Comparison of ENCODE assay signal across 9 mouse cellular contexts in the genomic region with DNA sequence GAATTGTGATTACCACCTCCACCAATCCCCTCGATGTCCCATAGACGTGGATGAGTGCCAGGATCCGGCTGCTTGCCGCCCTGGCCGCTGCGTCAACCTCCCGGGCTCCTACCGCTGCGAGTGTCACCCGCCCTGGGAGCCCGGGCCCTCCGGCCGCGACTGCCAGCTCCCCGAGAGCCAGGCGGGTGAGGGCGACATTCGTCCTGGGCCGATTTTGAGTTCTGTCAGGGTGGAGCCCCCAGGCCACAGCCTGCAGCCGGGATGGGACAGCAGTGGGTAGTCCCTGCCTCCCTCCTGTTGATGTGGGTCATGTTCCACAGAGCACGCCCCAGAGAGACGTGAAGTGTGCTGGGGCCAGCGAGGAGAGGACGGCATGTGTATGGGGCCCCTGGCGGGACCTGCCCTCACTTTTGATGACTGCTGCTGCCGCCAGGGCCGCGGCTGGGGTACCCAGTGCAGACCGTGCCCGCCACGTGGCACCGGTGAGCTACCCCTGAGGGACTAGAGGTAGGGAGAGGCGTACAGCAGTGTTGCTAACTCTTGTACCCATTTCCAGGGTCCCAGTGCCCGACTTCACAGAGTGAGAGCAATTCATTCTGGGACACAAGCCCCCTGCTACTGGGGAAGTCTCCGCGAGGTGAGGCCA. TPM values are rescaled to one million over a fixed set of nuclear protein-coding genes. Genes with fewer than 3 reads are reported as not detected.
DNase-seq lines count a peak whose midpoint lies in the region; ATAC-seq and TF ChIP-seq lines count a peak whose summit lies in the region.
"Had no signal": no experiment of that assay in that cellular context is flagged by ENCODE, and none has a peak within 500 bp of the region (broad histone marks: within the 10 kb centered on the region; RNA-seq: fewer than 3 reads in every experiment).

No protein-coding gene starts in this region.

- peak overlapping the region; percentile 16; the same call in 1 of the 2 replicates for H3K4me3 ChIP-seq in liver, embryonic 12.5 days
- H3K4me3 ChIP-seq in stomach, postnatal 0 days (ENCODE audit: low read depth, low read length): no peak overlapping the region

- peaks cover 14% of the 10 kb centered on the region for H3K4me1 ChIP-seq in liver, embryonic 12.5 days
- no peaks in the 10 kb centered on the region for H3K4me1 ChIP-seq in stomach, postnatal 0 days (replicated peaks; ENCODE audit: control insufficient read depth, insufficient read depth)

- H3K27me3 ChIP-seq in liver, embryonic 12.5 days (replicated peaks): peaks cover 70% of the 10 kb centered on the region
- H3K27me3 ChIP-seq in stomach, postnatal 0 days (ENCODE audit: control insufficient read depth, insufficient read depth, low read length): no peaks in the 10 kb centered on the region

- peak overlapping the region; percentile 54 for H3K4me2 ChIP-seq in liver, embryonic 12.5 days
- peak overlapping the region; percentile 31 for H3K4me2 ChIP-seq in stomach, postnatal 0 days (replicated peaks; ENCODE audit: low read depth)

- peak overlapping the region; percentile 49 for H3K9ac ChIP-seq in liver, embryonic 12.5 days
- H3K9ac ChIP-seq in stomach, postnatal 0 days (ENCODE audit: low read length): no peak overlapping the region; the same call in 1 of the 2 replicates

- TF ChIP-seq CTCF in stomach, postnatal 0 days (IDR thresholded peaks at IDR 0.05; ENCODE audit: low read depth): no peak

- no peak for ATAC-seq in liver, embryonic 12.5 days
- peak; percentile 27; the same call in 1 of the 2 replicates for ATAC-seq in stomach, postnatal 0 days (ENCODE audit: low FRiP score, low TSS enrichment)

- no peaks in the 10 kb centered on the region for H3K9me3 ChIP-seq in liver, embryonic 12.5 days (replicated peaks)
- H3K9me3 ChIP-seq in stomach, postnatal 0 days (ENCODE audit: control insufficient read depth, low read length): no peaks in the 10 kb centered on the region

- peaks cover 51% of the 10 kb centered on the region for H3K36me3 ChIP-seq in liver, embryonic 12.5 days
- peaks cover 39% of the 10 kb centered on the region for H3K36me3 ChIP-seq in stomach, postnatal 0 days (ENCODE audit: control insufficient read depth, insufficient read depth, low read length)

- TF ChIP-seq EP300 in stomach, postnatal 0 days (optimal IDR thresholded peaks at IDR 0.05): no peak

- 30% methylated on average over 36 of the region's 36 CpGs for WGBS in liver, embryonic 12.5 days (ENCODE audit: insufficient replicate concordance)
- 39% methylated on average over 36 of the region's 36 CpGs for WGBS in stomach, postnatal 0 days

- no peak overlapping the region for H3K27ac ChIP-seq in liver, embryonic 12.5 days
- no peak overlapping the region for H3K27ac ChIP-seq in stomach, postnatal 0 days (replicated peaks)

- peak; percentile 23 for DNase-seq in embryo, embryonic 9.5 days (ENCODE audit: extremely low spot score)
- DNase-seq in embryo, embryonic 10 days (ENCODE audit: low spot score): no peak
- peak; percentile 53 for DNase-seq in right cerebral cortex, postnatal 4 days
- DNase-seq in right cerebral cortex, postnatal 36 days (ENCODE audit: low spot score in 2 of 2): no peak
- DNase-seq in stomach, postnatal 0 days (ENCODE audit: low spot score): no peak
- no peak for DNase-seq in layer of hippocampus, postnatal 14 days (ENCODE audit: low spot score in 2 of 2)
- DNase-seq in T-cell, adult 2 months (ENCODE audit: low spot score): no peak
- DNase-seq: kidney, adult 11 months had no signal

RNA-seq across cellular contexts. Expression of a gene that starts 14.1 kb away (rescaled TPM):
- polyA plus RNA-seq in liver, embryonic 12.5 days (2016; fragmentation: Nextera tagmentation; extraction: Ambion mirVana): 38.3 and 39.7 TPM in 2 replicates
- 38.1 and 40.9 TPM in 2 replicates for polyA plus RNA-seq in stomach, postnatal 0 days (2015; fragmentation: Nextera tagmentation; extraction: Ambion mirVana)
- total RNA-seq in layer of hippocampus, postnatal 14 days (2021): 10 to 100 TPM; 73.6 to 75.1 TPM

RNA-seq across cellular contexts. Expression of a gene that starts 16.4 kb away (rescaled TPM):
- 3.7 and 3.8 TPM in 2 replicates for polyA plus RNA-seq in liver, embryonic 12.5 days (2016; fragmentation: Nextera tagmentation; extraction: Ambion mirVana)
- 15.7 and 26.9 TPM in 2 replicates for polyA plus RNA-seq in stomach, postnatal 0 days (2015; fragmentation: Nextera tagmentation; extraction: Ambion mirVana)
- 10 to 100 TPM; 24.7 to 32.7 TPM for total RNA-seq in layer of hippocampus, postnatal 14 days (2021)

RNA-seq across cellular contexts. Expression of a gene that starts 27.7 kb away (rescaled TPM):
- polyA plus RNA-seq in liver, embryonic 12.5 days (2016; fragmentation: Nextera tagmentation; extraction: Ambion mirVana): 45.1 and 45.3 TPM in 2 replicates
- polyA plus RNA-seq in stomach, postnatal 0 days (2015; fragmentation: Nextera tagmentation; extraction: Ambion mirVana): 51.9 and 52.1 TPM in 2 replicates
- 10 to 100 TPM; 32.1 to 41.1 TPM for total RNA-seq in layer of hippocampus, postnatal 14 days (2021)

RNA-seq across cellular contexts. Expression of a gene that starts 31.0 kb away (rescaled TPM):
- polyA plus RNA-seq in liver, embryonic 12.5 days (2016; fragmentation: Nextera tagmentation; extraction: Ambion mirVana): 122 and 124 TPM in 2 replicates
- polyA plus RNA-seq in stomach, postnatal 0 days (2015; fragmentation: Nextera tagmentation; extraction: Ambion mirVana): 28.0 and 29.5 TPM in 2 replicates
- 10 to 100 TPM; 15.6 to 20.1 TPM for total RNA-seq in layer of hippocampus, postnatal 14 days (2021)

RNA-seq across cellular contexts. Expression of a gene that starts 52.9 kb away (rescaled TPM):
- polyA plus RNA-seq in liver, embryonic 12.5 days (2016; fragmentation: Nextera tagmentation; extraction: Ambion mirVana): 0.18 and 0.19 TPM in 2 replicates
- 8.4 and 9.5 TPM in 2 replicates for polyA plus RNA-seq in stomach, postnatal 0 days (2015; fragmentation: Nextera tagmentation; extraction: Ambion mirVana)
- total RNA-seq in layer of hippocampus, postnatal 14 days (2021): not detected

Comparison
In these comparisons a context has a peak if more than half of its experiments do, and no peak if none do; other contexts are left out.
1. DNase-seq: peak in embryo, embryonic 9.5 days (single experiment) and right cerebral cortex, postnatal 4 days (single experiment); none in embryo, embryonic 10 days (single experiment), right cerebral cortex, postnatal 36 days (0 of 2), stomach, postnatal 0 days (single experiment), layer of hippocampus, postnatal 14 days (0 of 2) and T-cell, adult 2 months (single experiment).